Mouse (Mus musculus) neural tube, embryonic 13.5 days (tissue): ENCODE measurements around the gene Rgs3. TPM values are rescaled to one million over a fixed set of nuclear protein-coding genes. Genes with fewer than 3 reads are reported as not detected.

Source experiments
- ATAC-seq: fragments of 200-750 bp; cut with Nextera tagmentation; 2 replicates; pipeline ENCODE4 v1.8.0; 2017; ENCODE audit warnings: low read depth, mild to moderate bottlenecking, moderate TSS enrichment, moderate library complexity
- H3K27ac ChIP-seq: fragments of 300-500 bp; sonication (generic); replicated peaks from 2 replicates; pipeline ENCODE4 v1.5.1; 2015; ENCODE audit warnings: moderate library complexity, mild to moderate bottlenecking, inconsistent platforms
- H3K27me3 ChIP-seq: fragments of 300-500 bp; sonication (generic); 2 replicates; pipeline ENCODE4 v1.6.1; 2015; ENCODE audit warnings: mild to moderate bottlenecking, inconsistent platforms
- H3K36me3 ChIP-seq: fragments of 300-500 bp; sonication (generic); 2 replicates; pipeline ENCODE4 v1.6.1; 2015; ENCODE audit warnings: mild to moderate bottlenecking, inconsistent platforms
- H3K4me1 ChIP-seq: fragments of 300-500 bp; sonication (generic); replicated peaks from 2 replicates; pipeline ENCODE4 v1.6.1; 2015; ENCODE audit warnings: inconsistent platforms
- H3K4me2 ChIP-seq: fragments of 300-500 bp; sonication (generic); 2 replicates; pipeline ENCODE4 v1.6.1; 2015; ENCODE audit warnings: inconsistent platforms, mild to moderate bottlenecking, moderate library complexity
- H3K4me3 ChIP-seq: fragments of 300-500 bp; sonication (generic); 2 replicates; pipeline ENCODE4 v1.5.1; 2015; ENCODE audit warnings: mild to moderate bottlenecking, inconsistent platforms
- H3K9ac ChIP-seq: fragments of 300-500 bp; sonication (generic); 2 replicates; pipeline ENCODE4 v1.6.1; 2015; ENCODE audit warnings: moderate library complexity, mild to moderate bottlenecking, inconsistent platforms
- H3K9me3 ChIP-seq: fragments of 300-500 bp; sonication (generic); 2 replicates; pipeline ENCODE4 v1.6.1; 2016; ENCODE audit warnings: inconsistent platforms
- WGBS: fragments of 180-500 bp; shearing (Covaris S2); methylation state at CpG from one replicate; pipeline ENCODE4 v1.1.7; 2015; 5-methylcytosine and 5-hydroxymethylcytosine counted together
- polyA plus RNA-seq: library from polyadenylated mRNA; unstranded; fragments of >200 nt; fragmentation: Nextera tagmentation; extraction: Ambion mirVana; gene quantifications from 2 replicates; pipeline ENCODE4 v1.2.1, GENCODE M21; 2015

The Rgs3 gene
- polyA plus RNA-seq, 1 experiment from 2014 or later = 79.0 TPM

DNA sequence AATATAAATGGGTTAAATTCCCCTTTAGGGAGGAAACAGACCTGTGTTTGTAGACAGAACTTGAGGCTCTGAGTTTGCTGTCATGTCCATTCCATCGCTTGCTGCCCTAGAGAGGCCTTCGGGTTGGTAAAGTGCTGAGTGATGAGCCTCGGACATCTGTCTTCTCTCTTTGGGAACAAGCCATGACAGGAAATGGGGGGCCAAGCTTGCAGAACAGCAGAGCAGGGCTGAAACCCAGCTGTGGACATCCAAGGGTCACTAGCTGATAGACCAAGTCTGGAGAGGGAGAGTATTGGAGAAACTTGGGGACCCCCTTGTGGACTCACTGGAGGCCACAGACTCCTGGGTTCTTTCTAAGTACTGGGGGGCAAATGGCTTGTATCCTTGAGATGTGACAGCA, 177.3 kb downstream of the Rgs3 start:
- H3K9me3 ChIP-seq = no peaks in the 10 kb centered on the region
- WGBS = 81% methylated on average over 3 of the region's 3 CpGs
- no peak overlapping the region for H3K4me2 ChIP-seq
- H3K36me3 ChIP-seq = no peaks in the 10 kb centered on the region
- H3K27me3 ChIP-seq = no peaks in the 10 kb centered on the region
- peaks cover 42% of the 10 kb centered on the region for H3K4me1 ChIP-seq
- H3K9ac ChIP-seq = 0 out of 2 replicates have a peak overlapping the region, but pooled peaks have one; percentile 3
- no peak for ATAC-seq
- no peak overlapping the region for H3K4me3 ChIP-seq
- H3K27ac ChIP-seq = no peak overlapping the region

DNA sequence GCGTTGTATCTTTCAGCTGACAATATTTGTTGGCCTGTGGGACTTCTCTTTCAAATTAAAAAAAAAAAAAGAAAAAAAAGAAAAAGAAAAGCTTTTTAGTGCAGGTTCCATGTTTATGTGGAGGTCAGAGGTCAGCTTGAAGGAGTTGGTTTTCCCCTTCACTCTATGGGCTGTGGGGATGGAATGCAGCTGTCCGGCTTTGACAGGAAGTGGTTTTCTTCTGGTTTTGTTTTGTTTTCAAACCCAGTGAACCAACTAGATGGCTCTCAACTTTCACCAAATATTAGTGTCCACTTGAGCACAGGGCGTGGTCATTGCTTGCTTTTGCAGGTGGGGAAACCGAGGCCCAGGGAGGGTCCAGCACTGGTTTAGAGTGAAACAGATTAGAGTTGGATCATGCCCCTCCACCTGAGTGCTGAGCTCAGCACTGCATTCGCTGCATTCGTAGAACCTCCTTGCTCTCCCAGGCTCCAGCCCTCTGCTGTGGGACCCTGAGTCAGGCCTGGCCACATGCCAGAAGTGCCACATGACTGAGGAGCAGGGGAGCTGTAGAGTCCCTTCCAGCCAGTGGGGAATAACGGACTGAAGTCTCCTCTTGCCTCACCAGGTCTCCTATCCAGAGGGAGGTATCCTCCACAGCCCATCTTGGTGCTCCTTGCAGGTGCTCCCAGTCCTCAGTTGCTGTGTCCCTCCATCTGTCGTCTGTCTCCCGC, 178.5 kb downstream of the Rgs3 start:
- H3K4me1 ChIP-seq = peaks cover 44% of the 10 kb centered on the region
- 70% methylated on average over 9 of the region's 9 CpGs for WGBS
- no peak overlapping the region for H3K27ac ChIP-seq
- H3K9ac ChIP-seq = no peak overlapping the region
- no peaks in the 10 kb centered on the region for H3K9me3 ChIP-seq
- no peak overlapping the region for H3K4me2 ChIP-seq
- H3K36me3 ChIP-seq = no peaks in the 10 kb centered on the region
- no peaks in the 10 kb centered on the region for H3K27me3 ChIP-seq
- ATAC-seq = no peak
- no peak overlapping the region for H3K4me3 ChIP-seq

- no peaks in the 10 kb centered on the region for H3K9me3 ChIP-seq
- 75% methylated on average over 3 of the region's 3 CpGs for WGBS
- H3K4me1 ChIP-seq = peaks cover 44% of the 10 kb centered on the region
- no peak overlapping the region for H3K27ac ChIP-seq
- H3K9ac ChIP-seq = no peak overlapping the region
- H3K4me3 ChIP-seq = no peak overlapping the region
- no peak for ATAC-seq
- no peaks in the 10 kb centered on the region for H3K27me3 ChIP-seq
- no peaks in the 10 kb centered on the region for H3K36me3 ChIP-seq
- H3K4me2 ChIP-seq = no peak overlapping the region
Observed at GRCm38 (mm10) chr4:62738996-62739395, 179.3 kb downstream of the Rgs3 start.

DNA sequence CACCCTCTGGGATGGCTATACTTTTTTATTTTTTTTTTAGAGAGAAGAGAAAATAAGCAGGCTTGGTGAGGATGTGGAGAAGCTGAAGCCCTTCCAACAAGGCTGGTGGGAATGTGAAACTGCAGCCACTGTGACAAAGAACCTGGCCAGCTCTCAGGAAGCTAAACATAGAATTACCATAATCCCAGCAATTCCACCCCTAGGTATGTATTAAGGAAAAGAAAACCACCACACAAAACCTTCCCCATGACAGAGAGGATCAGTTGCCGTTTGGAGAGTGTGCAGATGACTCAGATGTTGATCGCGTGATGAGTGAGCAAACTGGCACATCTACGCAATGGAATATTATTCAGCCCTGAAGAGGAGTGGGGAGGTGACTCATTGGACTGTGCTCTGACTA, 179.9 kb downstream of the Rgs3 start:
- H3K27ac ChIP-seq = no peak overlapping the region
- no peak overlapping the region for H3K9ac ChIP-seq
- no peak overlapping the region for H3K4me2 ChIP-seq
- no peaks in the 10 kb centered on the region for H3K36me3 ChIP-seq
- no peak for ATAC-seq
- WGBS = 99% methylated on average over 4 of the region's 4 CpGs
- H3K4me1 ChIP-seq = peaks cover 50% of the 10 kb centered on the region
- H3K27me3 ChIP-seq = no peaks in the 10 kb centered on the region
- H3K9me3 ChIP-seq = no peaks in the 10 kb centered on the region
- H3K4me3 ChIP-seq = no peak overlapping the region

DNA sequence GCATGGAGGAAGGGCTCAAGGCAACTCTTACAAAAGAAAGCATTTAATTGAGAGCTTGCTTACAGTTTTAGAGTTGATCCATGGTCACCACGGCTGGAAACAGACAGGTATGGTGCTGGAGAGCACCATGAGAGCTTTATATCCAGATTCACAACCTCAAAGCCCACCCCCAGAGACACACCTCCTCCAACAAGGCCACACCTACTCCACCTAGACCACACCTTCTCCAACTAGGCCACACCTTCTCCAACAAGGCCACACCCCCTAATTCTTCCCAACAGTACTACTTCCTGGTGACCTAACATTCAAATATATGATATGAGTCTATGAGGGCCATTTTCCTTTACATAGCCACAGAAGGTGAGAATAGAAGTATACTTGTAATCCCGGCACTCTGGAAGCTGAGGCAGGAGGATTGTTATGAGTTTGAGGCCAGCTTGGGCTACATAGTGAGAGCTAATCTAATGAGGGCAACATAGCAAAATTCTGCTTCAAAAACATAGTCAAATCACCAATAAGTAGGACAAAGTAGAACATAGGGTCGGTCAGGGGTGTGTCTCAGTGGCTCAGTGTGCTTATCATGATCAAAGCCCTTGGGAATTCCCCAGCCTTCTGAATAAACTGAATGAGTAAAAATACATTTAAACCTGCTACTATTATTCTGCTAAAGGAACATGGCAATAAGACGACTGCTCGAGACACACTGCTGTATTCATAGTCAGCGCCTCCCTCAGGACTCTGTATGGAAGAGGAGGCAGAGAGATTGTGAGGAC, 180.8 kb downstream of the Rgs3 start:
- Histone ChIP-seq H3K36me3 (no peaks in the 10 kb centered on the region), H3K27ac (0 out of 2 replicates have a peak overlapping the region, but pooled peaks have one; percentile 9), H3K4me2 (no peak overlapping the region), H3K4me1 (peaks cover 53% of the 10 kb centered on the region), H3K9ac (no peak overlapping the region), H3K27me3 (no peaks in the 10 kb centered on the region), H3K9me3 (no peaks in the 10 kb centered on the region), H3K4me3 (no peak overlapping the region)
- no peak for ATAC-seq
- 88% methylated on average over 6 of the region's 6 CpGs for WGBS

- no peak overlapping the region for H3K4me2 ChIP-seq
- no peak for ATAC-seq
- H3K27ac ChIP-seq = 0 out of 2 replicates have a peak overlapping the region, but pooled peaks have one; percentile 9
- WGBS = 76% methylated on average over 5 of the region's 5 CpGs
- H3K4me1 ChIP-seq = peaks cover 51% of the 10 kb centered on the region
- H3K27me3 ChIP-seq = no peaks in the 10 kb centered on the region
- no peaks in the 10 kb centered on the region for H3K36me3 ChIP-seq
- H3K9ac ChIP-seq = no peak overlapping the region
- H3K9me3 ChIP-seq = no peaks in the 10 kb centered on the region
- no peak overlapping the region for H3K4me3 ChIP-seq
Observed at GRCm38 (mm10) chr4:62741055-62741453, 181.4 kb downstream of the Rgs3 start.

DNA sequence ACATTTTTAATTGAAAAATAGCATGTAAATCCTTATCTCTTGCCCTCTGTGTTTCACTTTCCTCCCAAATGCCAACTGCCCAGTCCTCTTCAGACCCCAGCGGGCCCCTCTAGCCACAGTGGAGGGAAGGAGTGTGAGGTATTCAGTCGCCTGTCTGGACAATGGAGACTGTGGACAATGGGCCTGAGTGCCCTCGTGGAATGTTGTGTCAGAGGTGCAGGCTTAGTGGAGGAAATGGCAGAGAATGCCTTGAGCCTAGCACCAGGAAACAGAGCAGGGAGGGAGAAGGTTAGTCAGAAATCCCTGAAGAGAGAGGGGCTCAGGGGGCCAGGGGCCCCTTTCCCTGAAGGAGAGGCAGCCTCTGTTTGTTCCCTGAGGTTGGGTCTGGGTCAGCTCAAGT, 182.0 kb downstream of the Rgs3 start:
- peaks cover 46% of the 10 kb centered on the region for H3K4me1 ChIP-seq
- no peak overlapping the region for H3K9ac ChIP-seq
- H3K27ac ChIP-seq = peak overlapping the region; percentile 9; the same call in 1 of the 2 replicates
- no peaks in the 10 kb centered on the region for H3K9me3 ChIP-seq
- no peak overlapping the region for H3K4me2 ChIP-seq
- H3K27me3 ChIP-seq = no peaks in the 10 kb centered on the region
- H3K4me3 ChIP-seq = no peak overlapping the region
- ATAC-seq = no peak
- no peaks in the 10 kb centered on the region for H3K36me3 ChIP-seq
- WGBS = 11% methylated on average over 3 of the region's 3 CpGs

DNA sequence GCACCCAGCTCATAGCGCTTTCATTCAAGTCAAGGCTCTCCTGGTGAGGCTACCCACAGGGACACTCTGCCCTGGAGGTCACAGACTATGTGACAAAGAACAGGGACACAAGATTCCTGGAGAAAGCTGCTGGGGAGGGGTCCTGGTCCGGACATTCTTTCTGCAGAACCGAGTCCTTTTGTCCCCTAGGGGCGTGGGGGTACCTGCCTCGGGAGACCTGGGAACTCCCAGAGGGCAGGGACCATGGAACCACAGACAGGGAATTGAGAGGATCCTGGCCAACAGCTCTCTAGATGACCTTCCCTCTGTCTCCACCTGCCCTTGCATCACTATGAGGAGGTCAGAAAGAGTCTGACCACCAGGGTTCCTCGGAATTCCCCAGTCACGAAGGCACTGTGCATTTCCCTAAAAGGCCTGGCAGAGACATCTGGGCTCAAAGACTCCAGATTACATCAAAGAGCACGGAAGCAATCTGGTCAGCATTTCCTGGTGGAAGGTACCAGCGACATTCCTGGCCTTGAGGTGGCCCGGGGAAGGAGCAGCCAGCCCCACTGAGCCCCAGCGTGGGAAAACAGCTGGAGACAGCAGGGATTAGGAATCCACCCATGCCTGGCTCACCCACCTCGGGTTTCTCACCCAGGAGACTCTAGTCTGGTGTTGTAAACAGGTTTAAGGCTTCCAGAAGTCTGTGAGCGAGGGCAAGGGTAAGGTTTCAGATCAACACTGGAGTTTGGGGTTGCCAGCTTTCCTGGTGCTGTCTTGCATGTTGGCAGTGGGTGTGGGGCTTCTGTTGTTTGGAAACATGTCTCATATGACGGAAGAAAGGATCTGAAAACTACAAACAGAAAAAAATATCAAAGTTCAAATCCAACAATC, 183.5 kb downstream of the Rgs3 start:
- peaks cover 42% of the 10 kb centered on the region for H3K4me1 ChIP-seq
- ATAC-seq = no peak
- no peak overlapping the region for H3K4me2 ChIP-seq
- no peaks in the 10 kb centered on the region for H3K27me3 ChIP-seq
- H3K27ac ChIP-seq = 0 out of 2 replicates have a peak overlapping the region, but pooled peaks have one; percentile 46
- H3K36me3 ChIP-seq = no peaks in the 10 kb centered on the region
- no peak overlapping the region for H3K9ac ChIP-seq
- no peaks in the 10 kb centered on the region for H3K9me3 ChIP-seq
- H3K4me3 ChIP-seq = no peak overlapping the region
- WGBS = 68% methylated on average over 14 of the region's 14 CpGs

- Histone ChIP-seq H3K27me3 (no peaks in the 10 kb centered on the region), H3K4me1 (peaks cover 37% of the 10 kb centered on the region), H3K9me3 (no peaks in the 10 kb centered on the region), H3K4me3 (no peak overlapping the region), H3K36me3 (no peaks in the 10 kb centered on the region), H3K27ac (no peak overlapping the region), H3K4me2 (no peak overlapping the region), H3K9ac (no peak overlapping the region)
- no peak for ATAC-seq
- WGBS = 48% methylated on average over 10 of the region's 10 CpGs
Observed at GRCm38 (mm10) chr4:62744534-62744956, 184.9 kb downstream of the Rgs3 start.

- H3K27ac ChIP-seq = no peak overlapping the region
- H3K4me3 ChIP-seq = no peak overlapping the region
- H3K4me1 ChIP-seq = peaks cover 37% of the 10 kb centered on the region
- ATAC-seq = no peak
- H3K36me3 ChIP-seq = no peaks in the 10 kb centered on the region
- WGBS = 55% methylated on average over 1 of the region's 1 CpGs
- H3K9ac ChIP-seq = no peak overlapping the region
- H3K4me2 ChIP-seq = no peak overlapping the region
- no peaks in the 10 kb centered on the region for H3K9me3 ChIP-seq
- H3K27me3 ChIP-seq = no peaks in the 10 kb centered on the region
Observed at GRCm38 (mm10) chr4:62744985-62745638, 185.5 kb downstream of the Rgs3 start.
